In the genomic region with DNA sequence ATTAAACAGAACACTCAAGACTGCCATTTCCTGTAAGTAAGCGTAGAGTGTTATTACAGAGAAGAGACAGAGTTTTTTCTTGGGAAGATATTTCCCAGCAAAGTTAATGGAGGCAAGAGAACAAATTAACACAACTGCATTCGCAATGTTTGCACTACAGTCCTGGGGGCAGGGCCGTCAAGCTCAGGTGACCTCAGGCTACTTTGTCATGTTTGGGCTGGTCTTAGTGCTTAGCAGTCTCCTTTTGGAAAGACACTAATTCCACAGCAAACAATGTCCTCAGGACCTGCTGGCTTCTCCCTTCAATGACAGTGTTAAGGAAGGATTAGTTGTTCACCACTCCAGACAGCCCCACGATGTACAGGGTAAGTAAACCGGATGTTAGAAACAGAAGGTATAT, we compare ENCODE assay signal across 26 mouse cellular contexts. TPM values are rescaled to one million over a fixed set of nuclear protein-coding genes. Genes with fewer than 3 reads are reported as not detected.
DNase-seq lines count a peak whose midpoint lies in the region; ATAC-seq lines count a peak whose summit lies in the region.
"Had no signal": no experiment of that assay in that cellular context is flagged by ENCODE, and none has a peak within 500 bp of the region (broad histone marks: within the 10 kb centered on the region; RNA-seq: fewer than 3 reads in every experiment).

No protein-coding gene starts in this region.

- DNase-seq in liver = peak; percentile 7
- DNase-seq in forelimb bud, embryonic 11.5 days (ENCODE audit: low read depth, low spot score) = peak; percentile 1
- no peak for DNase-seq in embryo, embryonic 10 days (ENCODE audit: low spot score)
- no peak for DNase-seq in spleen, postnatal 36 days (ENCODE audit: low spot score in 2 of 2)
- DNase-seq: adrenal gland, postnatal 25 days; cerebellum, adult 2 months; cerebellum, postnatal 25 days; gastrocnemius, postnatal 10 days; heart, postnatal 36 days; kidney, postnatal 25 days; liver, embryonic 13.5 days; midbrain, embryonic 14.5 days; right cerebral cortex, postnatal 25 days had no signal

- no peaks in the 10 kb centered on the region for H3K27me3 ChIP-seq in liver, embryonic 12.5 days (replicated peaks)
- H3K27me3 ChIP-seq in stomach, embryonic 16.5 days (ENCODE audit: control insufficient read depth, insufficient read depth, low read length) = no peaks in the 10 kb centered on the region
- H3K27me3 ChIP-seq: embryonic facial prominence, embryonic 13.5 days; heart, embryonic 15.5 days; hindbrain, embryonic 12.5 days; liver, embryonic 13.5 days; lung, embryonic 15.5 days had no signal

- H3K4me3 ChIP-seq in liver, embryonic 12.5 days = no peak overlapping the region
- no peak overlapping the region for H3K4me3 ChIP-seq in stomach, embryonic 16.5 days (replicated peaks; ENCODE audit: low read length)
- H3K4me3 ChIP-seq: embryonic facial prominence, embryonic 13.5 days; erythroblast, embryonic 14.5 days; heart, embryonic 10.5 days; heart, embryonic 15.5 days; hindbrain, embryonic 12.5 days; liver, embryonic 13.5 days; lung, embryonic 15.5 days had no signal

- H3K36me3 ChIP-seq in liver, embryonic 12.5 days = no peaks in the 10 kb centered on the region
- H3K36me3 ChIP-seq in stomach, embryonic 16.5 days (ENCODE audit: control insufficient read depth, insufficient read depth, low read length) = no peaks in the 10 kb centered on the region
- H3K36me3 ChIP-seq: heart, embryonic 15.5 days; liver, embryonic 13.5 days; lung, embryonic 15.5 days had no signal

- H3K4me1 ChIP-seq in liver, embryonic 12.5 days = 0 out of 2 replicates have a peak, but pooled peaks cover 3% of the 10 kb centered on the region
- H3K4me1 ChIP-seq in stomach, embryonic 16.5 days (ENCODE audit: control insufficient read depth, insufficient read depth, low read length) = peaks cover 5% of the 10 kb centered on the region
- H3K4me1 ChIP-seq: embryonic facial prominence, embryonic 13.5 days; heart, embryonic 10.5 days; heart, embryonic 15.5 days; hindbrain, embryonic 12.5 days; liver, embryonic 13.5 days had no signal

- no peak overlapping the region for H3K4me2 ChIP-seq in liver, embryonic 12.5 days
- H3K4me2 ChIP-seq in stomach, embryonic 16.5 days (ENCODE audit: low read depth, low read length) = no peak overlapping the region
- H3K4me2 ChIP-seq: embryonic facial prominence, embryonic 13.5 days; heart, embryonic 15.5 days; hindbrain, embryonic 12.5 days; liver, embryonic 13.5 days; lung, embryonic 15.5 days had no signal

- H3K27ac ChIP-seq in liver, embryonic 12.5 days = no peak overlapping the region
- H3K27ac ChIP-seq in stomach, embryonic 16.5 days (ENCODE audit: low read length) = peak overlapping the region; percentile 60
- H3K27ac ChIP-seq: embryonic facial prominence, embryonic 13.5 days; heart, embryonic 10.5 days; heart, embryonic 15.5 days; hindbrain, embryonic 12.5 days; hindbrain, postnatal 0 days; liver, embryonic 13.5 days; lung, embryonic 15.5 days; macrophage had no signal

- no peak for ATAC-seq in liver, embryonic 12.5 days
- ATAC-seq in CD4-positive, CD25-positive, alpha-beta regulatory T cell, adult 4 months = peak; percentile 29
- ATAC-seq in stomach, embryonic 16.5 days (ENCODE audit: insufficient read depth, low FRiP score) = 0 out of 2 replicates have a peak, but pooled peaks have one; percentile 29
- ATAC-seq: forebrain, embryonic 16.5 days; hindbrain, postnatal 0 days; intestine, postnatal 0 days had no signal

- WGBS in liver, embryonic 12.5 days (ENCODE audit: insufficient replicate concordance) = 76% methylated on average over 5 of the region's 5 CpGs
- 30% methylated on average over 5 of the region's 5 CpGs for WGBS in stomach, embryonic 16.5 days

- H3K9ac ChIP-seq in liver, embryonic 12.5 days = no peak overlapping the region
- H3K9ac ChIP-seq in stomach, embryonic 16.5 days (ENCODE audit: low read length) = no peak overlapping the region
- H3K9ac ChIP-seq: embryonic facial prominence, embryonic 13.5 days; heart, embryonic 15.5 days; hindbrain, embryonic 12.5 days; liver, embryonic 13.5 days; lung, embryonic 15.5 days had no signal

- no peaks in the 10 kb centered on the region for H3K9me3 ChIP-seq in liver, embryonic 12.5 days (replicated peaks)
- no peaks in the 10 kb centered on the region for H3K9me3 ChIP-seq in stomach, embryonic 16.5 days (replicated peaks; ENCODE audit: control insufficient read depth, low read length)
- H3K9me3 ChIP-seq: embryonic facial prominence, embryonic 13.5 days; heart, embryonic 10.5 days; heart, embryonic 15.5 days; hindbrain, embryonic 12.5 days; liver, embryonic 13.5 days; lung, embryonic 15.5 days had no signal

RNA-seq across cellular contexts. Expression of a gene that starts 35.9 kb away (rescaled TPM):
- 8.6 and 8.8 TPM in 2 replicates for polyA plus RNA-seq in liver, embryonic 12.5 days (2016; fragmentation: Nextera tagmentation; extraction: Ambion mirVana)
- 100 to 1,000 TPM; 149 to 151 TPM for polyA plus RNA-seq in CD4-positive, CD25-positive, alpha-beta regulatory T cell, adult 4 months (2017; shearing (Covaris generic))
- 26.8 and 30.3 TPM in 2 replicates for polyA plus RNA-seq in stomach, embryonic 16.5 days (2015; fragmentation: Nextera tagmentation; extraction: Ambion mirVana)

Comparison
In these comparisons a context has a peak if more than half of its experiments do, and no peak if none do; other contexts are left out.
1. DNase-seq: peak in liver (single experiment) and forelimb bud, embryonic 11.5 days (single experiment); none in embryo, embryonic 10 days (single experiment) and spleen, postnatal 36 days (0 of 2).